Mouse (Mus musculus) hematopoietic multipotent progenitor cell, adult 10-12 weeks (in vitro differentiated cells): Measurements from ENCODE around the gene Pdia2. TPM values are rescaled to one million over a fixed set of nuclear protein-coding genes. Genes with fewer than 3 reads are reported as not detected.

ENCODE experiments used
- polyA plus RNA-seq: library from polyadenylated mRNA; stranded (reverse); fragments of >175 nt; gene quantifications from 2 replicates; pipeline ENCODE4 v1.2.3, GENCODE M21; 2012; ENCODE audit warnings: low replicate concordance

Pdia2 gene
- polyA plus RNA-seq: 1.3 TPM in 1 of 2 replicates, not detected in the other

DNA sequence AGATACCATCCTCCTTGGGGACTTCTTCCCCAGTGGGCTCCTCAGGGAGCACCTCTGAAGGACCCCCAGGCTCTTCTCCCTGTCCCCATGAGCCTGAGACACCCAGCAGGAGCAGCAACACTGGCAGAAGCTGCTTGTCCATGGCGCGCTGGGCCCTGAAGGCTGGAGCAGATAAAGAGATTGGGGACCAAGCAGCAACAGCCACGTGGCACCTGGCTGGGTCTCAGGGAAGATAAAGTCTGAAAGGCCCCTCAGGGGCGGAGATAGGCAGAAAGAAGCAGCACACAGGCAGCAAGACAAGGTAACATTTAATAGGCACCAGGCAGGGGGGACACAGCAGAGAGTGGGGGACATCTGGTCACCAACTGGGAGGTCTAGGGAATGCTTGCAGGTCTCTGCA, at the start of gene Pdia2:
Gene Pdia2 (minus strand): TSS at position 196 of the 400 bp plus-strand sequence.

DNA sequence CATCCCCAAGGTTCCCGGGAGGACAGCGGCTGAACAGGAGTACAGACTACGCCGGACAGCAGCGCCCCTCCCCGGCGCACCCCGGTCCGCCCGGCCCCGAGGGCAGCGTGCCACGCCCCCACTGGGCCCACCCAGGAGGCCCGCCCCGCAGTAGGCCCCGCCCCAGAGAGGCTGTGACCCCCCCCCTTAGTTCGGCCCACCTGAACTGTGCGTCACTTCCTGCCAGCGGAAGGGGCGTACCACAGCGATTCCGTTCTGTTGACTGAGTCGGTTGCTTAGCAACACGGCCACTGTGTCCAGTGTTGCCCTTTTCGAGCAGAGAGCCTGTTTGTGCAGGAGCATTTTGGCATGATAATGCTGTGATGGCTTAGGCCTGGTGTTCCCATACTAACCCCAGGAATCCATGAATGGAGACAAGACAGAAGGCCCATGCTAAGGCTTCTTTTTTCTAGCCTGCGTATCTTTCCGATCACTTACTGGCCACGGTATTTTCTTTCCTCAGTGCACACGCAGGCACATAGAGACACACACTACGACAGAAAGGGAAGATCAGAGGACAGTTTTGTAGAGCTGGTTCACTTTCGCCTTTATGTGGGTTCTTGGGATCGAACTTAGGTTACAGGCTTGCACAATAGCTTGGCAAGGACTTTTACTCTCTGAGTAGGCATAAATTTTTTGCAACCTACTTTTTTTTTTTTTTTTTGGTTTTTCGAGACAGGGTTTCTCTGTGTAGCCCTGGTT, 45.4 kb upstream of the Pdia2 start, which contains the start of gene Fam234a:
Gene Fam234a (minus strand): TSS at position 142 of the 741 bp plus-strand sequence.

DNA sequence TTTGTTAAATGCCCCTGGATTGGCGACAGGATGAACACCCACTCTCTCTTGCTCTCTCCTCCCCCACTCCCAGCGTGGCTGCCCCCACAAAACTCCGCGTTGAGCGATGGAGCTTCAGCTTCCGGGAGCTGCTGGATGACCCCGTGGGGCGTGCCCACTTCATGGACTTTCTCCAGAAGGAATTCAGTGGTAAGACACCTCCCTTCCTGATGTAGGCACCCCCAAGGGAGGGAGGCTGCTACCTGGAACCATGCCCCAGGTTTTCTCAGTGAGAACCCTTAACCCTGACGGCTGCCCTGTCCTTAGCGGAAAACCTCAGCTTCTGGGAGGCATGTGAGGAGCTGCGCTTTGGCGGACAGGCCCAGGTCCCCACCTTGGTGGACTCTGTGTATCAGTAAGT, 8.8 kb upstream of the Pdia2 start, which contains the start of gene Arhgdig:
Gene Arhgdig (minus strand): TSS at position 101 of the 400 bp plus-strand sequence.

DNA sequence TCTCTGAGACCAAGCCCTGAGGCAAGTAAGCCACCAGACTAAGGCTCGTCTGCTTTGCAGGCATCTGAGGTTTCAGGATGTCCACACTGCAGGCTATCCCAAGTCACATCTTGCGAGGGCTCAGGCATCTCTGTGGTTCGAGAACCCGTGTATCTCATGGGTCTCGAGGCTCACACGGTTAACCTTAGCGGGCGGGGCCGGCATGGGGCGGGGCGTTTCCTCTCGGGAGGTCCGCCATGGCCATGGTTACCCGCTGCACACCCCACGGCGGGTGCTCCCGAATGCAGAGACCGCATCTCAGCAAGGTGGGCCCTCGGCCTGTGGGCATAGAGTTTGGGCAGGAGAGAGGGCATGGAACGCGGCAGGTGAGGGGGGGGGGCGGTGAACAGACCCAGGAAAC, 3.9 kb upstream of the Pdia2 start, which contains the start of gene Rgs11:
Gene Rgs11 (plus strand): TSS at position 215 of the 400 bp plus-strand sequence.

Other genes with a start within 250 kb of the Pdia2 start
- gene A930017K11Rik, start 246.5 kb downstream of the Pdia2 start, polyA plus RNA-seq: 0.05 TPM in 1 of 2 replicates, not detected in the other
- 61.6 and 119 TPM in 2 replicates for gene Capn15, start 213.3 kb downstream of the Pdia2 start, polyA plus RNA-seq
- gene Rab11fip3, start 129.5 kb downstream of the Pdia2 start, polyA plus RNA-seq: 7.3 and 22.8 TPM in 2 replicates
- 0.60 and 0.89 TPM in 2 replicates for gene Decr2, start 108.8 kb downstream of the Pdia2 start, polyA plus RNA-seq
- gene Nme4, start 103.5 kb downstream of the Pdia2 start, polyA plus RNA-seq: 12.3 and 23.3 TPM in 2 replicates
- 16.6 and 22.7 TPM in 2 replicates for gene Tmem8, start 85.8 kb downstream of the Pdia2 start, polyA plus RNA-seq
- gene Mrpl28, start 75.6 kb downstream of the Pdia2 start, polyA plus RNA-seq: 55.8 and 84.0 TPM in 2 replicates
- 52.8 and 62.8 TPM in 2 replicates for gene Axin1, start 60.4 kb downstream of the Pdia2 start, polyA plus RNA-seq
- gene Rgs11, start 3.9 kb upstream of the Pdia2 start, polyA plus RNA-seq: 7.4 and 8.8 TPM in 2 replicates
- 0.20 and 0.30 TPM in 2 replicates for gene Arhgdig, start 8.7 kb upstream of the Pdia2 start, polyA plus RNA-seq
- gene Fam234a, start 45.2 kb upstream of the Pdia2 start, polyA plus RNA-seq: 5.6 and 15.1 TPM in 2 replicates
- gene Luc7l, start 53.8 kb upstream of the Pdia2 start, polyA plus RNA-seq: 34.2 and 49.0 TPM in 2 replicates
- 1.4 and 3.7 TPM in 2 replicates for gene Neurl1b, start 215.7 kb upstream of the Pdia2 start, polyA plus RNA-seq